Mouse (Mus musculus) liver, embryonic 14.5 days (tissue): Measurements from ENCODE around the gene Stim1.

Experiments used
- CTCF ChIP-seq: IDR thresholded peaks from 2 replicates; pipeline ENCODE4 v1.5.1; 2016; ENCODE audit warnings: antibody characterized with exemption, low read depth, control low read depth
- EP300 ChIP-seq: IDR thresholded peaks from 2 replicates; pipeline ENCODE4 v1.6.1; 2016; ENCODE audit warnings: antibody characterized with exemption, low read depth

- TF ChIP-seq EP300: no peak
- no peak for TF ChIP-seq CTCF
Observed at GRCm38 (mm10) chr7:102407440-102407839, 139.8 kb downstream of the Stim1 start.
